20 mouse cellular contexts compared by ENCODE assay signal in the genomic region with DNA sequence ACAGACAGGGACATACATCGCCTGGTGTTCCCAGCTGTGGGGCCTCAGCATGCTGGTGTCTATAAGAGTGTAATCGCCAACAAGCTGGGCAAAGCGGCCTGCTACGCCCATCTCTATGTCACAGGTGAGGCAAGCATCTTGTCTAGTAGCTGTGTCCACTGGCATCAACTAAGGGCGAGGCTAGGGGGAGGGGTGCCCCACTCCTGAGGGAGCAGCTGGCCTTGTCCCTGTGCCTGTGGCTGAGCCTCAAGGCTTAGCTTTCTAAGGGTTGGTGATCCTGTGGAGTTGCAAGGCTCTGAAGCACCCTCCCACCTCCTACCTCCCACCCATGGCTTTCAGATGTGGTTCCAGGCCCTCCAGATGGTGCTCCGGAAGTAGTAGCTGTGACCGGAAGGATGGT. TPM values are rescaled to one million over a fixed set of nuclear protein-coding genes. Genes with fewer than 3 reads are reported as not detected.
DNase-seq lines count a peak whose midpoint lies in the region; ATAC-seq lines count a peak whose summit lies in the region.
"Had no signal": no experiment of that assay in that cellular context is flagged by ENCODE, and none has a peak within 500 bp of the region (broad histone marks: within the 10 kb centered on the region; RNA-seq: fewer than 3 reads in every experiment).

No protein-coding gene starts in this region.

- peak overlapping the region; percentile 24; the same call in 1 of the 2 replicates for H3K9ac ChIP-seq in heart, embryonic 13.5 days
- H3K9ac ChIP-seq in limb, embryonic 13.5 days, result 0 out of 2 replicates have a peak overlapping the region, but pooled peaks have one; percentile 4
- H3K9ac ChIP-seq: forebrain, embryonic 13.5 days; forebrain, embryonic 15.5 days; forebrain, postnatal 0 days had no signal

- no peaks in the 10 kb centered on the region for H3K27me3 ChIP-seq in heart, embryonic 10.5 days (ENCODE audit: insufficient read depth, poor library complexity, severe bottlenecking)
- no peaks in the 10 kb centered on the region for H3K27me3 ChIP-seq in heart, embryonic 13.5 days (replicated peaks)
- no peaks in the 10 kb centered on the region for H3K27me3 ChIP-seq in limb, embryonic 13.5 days
- H3K27me3 ChIP-seq: forebrain, embryonic 13.5 days; forebrain, embryonic 15.5 days had no signal

- H3K36me3 ChIP-seq in heart, embryonic 10.5 days, result peaks cover 91% of the 10 kb centered on the region
- peaks cover 89% of the 10 kb centered on the region for H3K36me3 ChIP-seq in heart, embryonic 13.5 days
- H3K36me3 ChIP-seq in limb, embryonic 13.5 days, result peaks cover 46% of the 10 kb centered on the region
- H3K36me3 ChIP-seq: forebrain, embryonic 15.5 days had no signal

- no peak overlapping the region for H3K4me2 ChIP-seq in heart, embryonic 13.5 days
- H3K4me2 ChIP-seq in limb, embryonic 13.5 days (replicated peaks), result no peak overlapping the region
- H3K4me2 ChIP-seq: forebrain, embryonic 13.5 days; forebrain, embryonic 15.5 days had no signal

- peak; percentile 10; the same call in 1 of the 2 replicates for ATAC-seq in frontal cortex, adult (ENCODE audit: low TSS enrichment)
- no peak for ATAC-seq in heart, embryonic 13.5 days (ENCODE audit: extremely low read depth, insufficient number of reproducible peaks, low FRiP score, low TSS enrichment)
- no peak for ATAC-seq in limb, embryonic 13.5 days (ENCODE audit: low FRiP score, low read depth)
- ATAC-seq: activated CD4-positive, CD25-positive, alpha-beta regulatory T cell, adult 4 months; forebrain, embryonic 13.5 days; forebrain, embryonic 15.5 days; forebrain, postnatal 0 days had no signal

- H3K9me3 ChIP-seq in heart, embryonic 10.5 days, result no peaks in the 10 kb centered on the region
- H3K9me3 ChIP-seq in heart, embryonic 13.5 days, result no peaks in the 10 kb centered on the region
- no peaks in the 10 kb centered on the region for H3K9me3 ChIP-seq in limb, embryonic 13.5 days
- H3K9me3 ChIP-seq: forebrain, embryonic 13.5 days; forebrain, embryonic 15.5 days had no signal

- H3K27ac ChIP-seq in heart, embryonic 10.5 days, result peak overlapping the region; percentile 23; the same call in 1 of the 2 replicates
- H3K27ac ChIP-seq in heart, embryonic 13.5 days (replicated peaks), result no peak overlapping the region; the same call in 1 of the 2 replicates
- H3K27ac ChIP-seq in limb, embryonic 13.5 days, result no peak overlapping the region
- H3K27ac ChIP-seq: forebrain, embryonic 13.5 days; forebrain, embryonic 15.5 days had no signal

- 91% methylated on average over 7 of the region's 7 CpGs for WGBS in heart, embryonic 10.5 days
- 78% methylated on average over 7 of the region's 7 CpGs for WGBS in heart, embryonic 13.5 days
- 90% methylated on average over 7 of the region's 7 CpGs for WGBS in limb, embryonic 13.5 days

- no peak overlapping the region for H3K4me3 ChIP-seq in heart, embryonic 10.5 days
- no peak overlapping the region for H3K4me3 ChIP-seq in heart, embryonic 13.5 days
- H3K4me3 ChIP-seq in limb, embryonic 13.5 days, result no peak overlapping the region
- H3K4me3 ChIP-seq: forebrain, embryonic 13.5 days; forebrain, embryonic 15.5 days had no signal

- DNase-seq in frontal cortex, postnatal 36 days (ENCODE audit: low spot score in 2 of 2), result no peak
- DNase-seq in heart, embryonic 10.5 days (ENCODE audit: low spot score), result no peak
- no peak for DNase-seq in heart, adult 18-20 months
- no peak for DNase-seq in heart, adult 11 months
- DNase-seq in T-cell, adult 2 months (ENCODE audit: low spot score), result no peak
- DNase-seq: adrenal gland, adult 8-10 months; adrenal gland, postnatal 14 days; adrenal gland, postnatal 36 days; cerebellum, adult 11-12 months; cerebellum, adult 2 months; cerebellum, adult 9-10 months; cerebellum, postnatal 10 days; forebrain, postnatal 0 days had no signal

- peaks cover 56% of the 10 kb centered on the region for H3K4me1 ChIP-seq in heart, embryonic 10.5 days
- H3K4me1 ChIP-seq in heart, embryonic 13.5 days, result peaks cover 66% of the 10 kb centered on the region
- H3K4me1 ChIP-seq in limb, embryonic 13.5 days, result no peaks in the 10 kb centered on the region
- H3K4me1 ChIP-seq: forebrain, embryonic 15.5 days had no signal

RNA-seq across cellular contexts. Expression of a gene that starts 25.8 kb away (rescaled TPM):
- polyA plus RNA-seq in heart, embryonic 10.5 days (2016; fragmentation: Nextera tagmentation; extraction: Ambion mirVana), result 73.4 and 75.4 TPM in 2 replicates
- 10 to 100 TPM; 34.5 to 38.2 TPM for total RNA-seq in heart, adult 18-20 months (2021)
- 70.7 and 73.7 TPM in 2 replicates for polyA plus RNA-seq in heart, embryonic 13.5 days (2015; fragmentation: Nextera tagmentation; extraction: Ambion mirVana)
- polyA plus RNA-seq in limb, embryonic 13.5 days (2015; fragmentation: Nextera tagmentation; extraction: Ambion mirVana), result 70.1 and 71.8 TPM in 2 replicates

RNA-seq across cellular contexts. Expression of a gene that starts 34.9 kb away (rescaled TPM):
- 77.9 and 80.0 TPM in 2 replicates for polyA plus RNA-seq in heart, embryonic 10.5 days (2016; fragmentation: Nextera tagmentation; extraction: Ambion mirVana)
- total RNA-seq in heart, adult 18-20 months (2021), result 100 to 1,000 TPM; 115 TPM
- 55.1 and 58.8 TPM in 2 replicates for polyA plus RNA-seq in heart, embryonic 13.5 days (2015; fragmentation: Nextera tagmentation; extraction: Ambion mirVana)
- polyA plus RNA-seq in limb, embryonic 13.5 days (2015; fragmentation: Nextera tagmentation; extraction: Ambion mirVana), result 20.7 and 21.3 TPM in 2 replicates
- polyA plus RNA-seq: activated CD4-positive, CD25-positive, alpha-beta regulatory T cell, adult 4 months had no signal

RNA-seq across cellular contexts. Expression of a gene that starts 40.3 kb away (rescaled TPM):
- 0.79 and 2.3 TPM in 2 replicates for polyA plus RNA-seq in heart, embryonic 10.5 days (2016; fragmentation: Nextera tagmentation; extraction: Ambion mirVana)
- not detected for total RNA-seq in heart, adult 18-20 months (2021)
- 0.28 and 0.31 TPM in 2 replicates for polyA plus RNA-seq in heart, embryonic 13.5 days (2015; fragmentation: Nextera tagmentation; extraction: Ambion mirVana)
- 0.65 and 0.80 TPM in 2 replicates for polyA plus RNA-seq in limb, embryonic 13.5 days (2015; fragmentation: Nextera tagmentation; extraction: Ambion mirVana)
- total RNA-seq: ES-E14 had no signal
- polyA plus RNA-seq: activated CD4-positive, CD25-positive, alpha-beta regulatory T cell, adult 4 months had no signal

RNA-seq across cellular contexts. Expression of a gene that starts 49.8 kb away (rescaled TPM):
- 341 and 642 TPM in 2 replicates for polyA plus RNA-seq in heart, embryonic 10.5 days (2016; fragmentation: Nextera tagmentation; extraction: Ambion mirVana)
- 1,000 to 10,000 TPM; 1,347 to 1,386 TPM for total RNA-seq in heart, adult 18-20 months (2021)
- 393 and 426 TPM in 2 replicates for polyA plus RNA-seq in heart, embryonic 13.5 days (2015; fragmentation: Nextera tagmentation; extraction: Ambion mirVana)
- 52.1 and 56.1 TPM in 2 replicates for polyA plus RNA-seq in limb, embryonic 13.5 days (2015; fragmentation: Nextera tagmentation; extraction: Ambion mirVana)
- polyA plus RNA-seq: activated CD4-positive, CD25-positive, alpha-beta regulatory T cell, adult 4 months had no signal
